Mouse (Mus musculus): ENCODE data around the gene Med12l. TPM values are rescaled to one million over a fixed set of nuclear protein-coding genes. Genes with fewer than 3 reads are reported as not detected.
"Not testable (repeated sequence)": the region's sequence is repeated elsewhere in the genome, so short reads cannot be mapped to it uniquely, and the experiment has no call there.

Gene Med12l
- total and polyA plus RNA-seq, 3 experiments, result 2.5 to 8.2 (median 6.9) TPM

DNA sequence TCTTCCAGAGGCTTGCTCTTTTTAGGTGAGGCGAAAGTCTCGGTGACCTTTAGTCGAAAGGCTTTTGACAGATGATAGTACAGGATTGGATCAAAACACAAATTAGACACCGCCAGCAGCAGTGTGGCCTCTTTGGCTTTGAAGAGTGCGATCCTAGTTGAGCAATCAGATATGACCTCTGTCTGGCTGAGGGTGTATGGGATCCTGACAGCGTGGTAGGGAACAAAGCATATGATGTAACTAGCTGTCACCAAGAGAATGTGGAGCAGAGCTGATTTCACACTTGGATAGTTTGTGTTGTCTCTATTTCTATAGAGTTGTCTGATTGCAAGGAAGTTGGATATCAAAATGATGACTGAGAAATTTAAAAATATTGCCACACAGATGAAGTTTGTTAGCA, 91.8 kb downstream of the Med12l start:
- Histone ChIP-seq H3K27ac (no peak overlapping the region), H3K36me3 (ENCODE audit: control insufficient read depth, insufficient read depth, low read length) (no peaks in the 10 kb centered on the region), H3K27me3 (ENCODE audit: control insufficient read depth, insufficient read depth, low read length) (no peaks in the 10 kb centered on the region), H3K4me1 (ENCODE audit: control insufficient read depth, insufficient read depth, low read length) (no peaks in the 10 kb centered on the region), H3K4me3 (no peak overlapping the region), H3K9ac (ENCODE audit: low read depth, low read length) (no peak overlapping the region), H3K79me2 (replicated peaks; ENCODE audit: control insufficient read depth, insufficient read depth, low read length) (no peaks in the 10 kb centered on the region)
- WGBS, result 84% methylated on average over 6 of the region's 6 CpGs
- intact Hi-C loops (cut with DNase I), result no loop called here
- TF ChIP-seq CTCF (IDR thresholded peaks at IDR 0.05), result no peak
- DNase-seq, result no peak

DNA sequence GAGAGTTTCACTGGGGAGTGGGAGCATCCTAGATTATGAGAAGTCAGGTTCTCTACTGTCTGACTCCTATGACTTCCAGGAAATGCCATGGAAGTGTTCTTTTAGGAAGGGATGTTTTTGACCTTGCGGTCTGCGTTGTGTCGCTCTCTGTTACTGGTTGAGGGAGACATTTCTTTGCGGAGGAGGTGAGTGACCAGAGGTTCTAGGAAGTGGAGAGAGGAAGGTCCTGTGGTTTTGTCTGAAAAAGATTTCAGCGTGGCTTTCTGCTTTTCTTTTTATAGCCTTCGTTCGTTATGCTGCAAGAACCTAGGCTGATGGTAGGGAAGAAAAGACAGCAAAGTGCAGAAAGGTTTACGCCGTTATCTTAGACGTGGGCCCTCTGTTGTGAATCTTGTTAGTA, 92.9 kb downstream of the Med12l start:
- H3K79me2 ChIP-seq (replicated peaks; ENCODE audit: control insufficient read depth, insufficient read depth, low read length), result no peaks in the 10 kb centered on the region
- no peaks in the 10 kb centered on the region for H3K4me1 ChIP-seq (ENCODE audit: control insufficient read depth, insufficient read depth, low read length)
- TF ChIP-seq EP300 (IDR thresholded peaks at IDR 0.05; ENCODE audit: insufficient read depth, low read depth, low read length) (no peak), POLR2A (IDR thresholded peaks at IDR 0.05; ENCODE audit: insufficient read depth, low read depth, low read length) (no peak), CTCF (IDR thresholded peaks at IDR 0.05) (no peak)
- WGBS, result 75% methylated on average over 10 of the region's 10 CpGs
- no peak overlapping the region for H3K27ac ChIP-seq
- no peak overlapping the region for H3K4me3 ChIP-seq
- intact Hi-C loops (cut with DNase I), result no loop called here
- no peak for DNase-seq
- no peaks in the 10 kb centered on the region for H3K27me3 ChIP-seq (ENCODE audit: control insufficient read depth, insufficient read depth, low read length)
- no peaks in the 10 kb centered on the region for H3K36me3 ChIP-seq (ENCODE audit: control insufficient read depth, insufficient read depth, low read length)
- no peak overlapping the region for H3K9ac ChIP-seq (ENCODE audit: low read depth, low read length)

DNA sequence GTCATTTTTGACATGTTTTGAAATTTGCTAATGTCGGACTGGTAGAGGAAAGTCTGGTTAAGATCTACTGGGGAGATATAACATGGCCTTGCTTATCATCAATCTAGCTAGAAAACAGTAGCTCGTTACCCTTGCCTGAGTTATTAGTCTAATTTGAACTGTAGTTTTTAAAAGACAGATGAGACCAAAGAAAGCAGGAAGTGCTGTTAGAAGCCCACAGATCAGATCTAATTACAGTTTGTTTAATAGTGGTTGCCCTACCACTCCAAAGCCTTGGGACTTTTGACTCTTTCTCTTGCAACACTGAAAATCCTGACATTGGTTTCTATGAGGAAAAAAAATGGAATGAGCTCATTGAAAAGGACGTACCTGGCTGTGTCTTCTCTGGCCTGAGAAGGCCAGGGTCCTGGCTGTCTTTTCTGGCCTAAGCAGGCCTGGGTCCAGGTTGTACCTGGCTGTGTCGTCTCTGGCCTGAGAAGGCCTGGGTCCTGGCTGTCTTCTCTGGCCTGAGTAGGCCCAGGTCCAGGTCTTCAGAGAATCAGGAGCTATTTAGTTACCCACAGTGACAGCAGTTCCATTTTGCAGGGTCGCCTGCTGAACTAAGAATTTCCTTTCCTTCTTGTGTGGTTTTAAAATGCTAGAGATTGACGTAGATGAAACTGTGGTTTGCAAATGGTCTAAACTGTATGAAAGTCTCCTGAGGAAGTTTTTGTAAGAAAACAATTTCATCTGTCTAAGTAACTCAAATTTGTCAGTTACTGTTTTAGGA, 95.8 kb downstream of the Med12l start, which contains the start of gene Gpr171:
TSS of gene Gpr171 (minus strand) at position 604 of the 769 bp plus-strand sequence.
- DNase-seq, result no peak
- intact Hi-C loops (cut with DNase I), result no loop called here
- Histone ChIP-seq H3K9ac (ENCODE audit: low read depth, low read length) (no peak within 1 kb of the TSS; the same call in 1 of the 2 replicates), H3K27ac (no peak within 1 kb of the TSS), H3K36me3 (ENCODE audit: control insufficient read depth, insufficient read depth, low read length) (no peaks in the 10 kb centered on the region), H3K27me3 (ENCODE audit: control insufficient read depth, insufficient read depth, low read length) (no peaks in the 10 kb centered on the region), H3K4me1 (ENCODE audit: control insufficient read depth, insufficient read depth, low read length) (no peaks in the 10 kb centered on the region), H3K4me3 (no peak within 1 kb of the TSS), H3K79me2 (replicated peaks; ENCODE audit: control insufficient read depth, insufficient read depth, low read length) (no peaks in the 10 kb centered on the region)
- WGBS, result 78% methylated on average over 6 of the region's 6 CpGs
- TF ChIP-seq EP300 (IDR thresholded peaks at IDR 0.05; ENCODE audit: insufficient read depth, low read depth, low read length) (no peak), POLR2A (IDR thresholded peaks at IDR 0.05; ENCODE audit: insufficient read depth, low read depth, low read length) (no peak), CTCF (IDR thresholded peaks at IDR 0.05) (no peak)

DNA sequence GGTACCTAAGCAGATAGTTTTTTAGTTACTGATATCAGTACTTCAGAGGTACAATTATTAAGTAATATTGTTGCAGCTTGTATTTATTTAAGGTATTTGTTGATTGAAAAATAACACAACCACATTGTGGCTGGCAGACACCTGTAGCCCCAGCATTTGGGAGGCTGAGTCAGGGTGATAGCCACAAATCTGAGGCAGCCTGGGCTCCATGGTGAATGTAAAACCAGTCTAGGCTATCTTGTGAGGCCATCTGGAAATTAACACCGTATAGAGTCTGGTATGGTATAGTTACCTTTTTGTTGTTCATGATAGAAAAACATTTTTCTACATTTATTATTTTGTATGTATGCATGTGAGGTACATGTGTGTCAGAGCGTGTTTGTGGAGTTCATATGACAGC, 96.5 kb downstream of the Med12l start:
- no peak overlapping the region for H3K9ac ChIP-seq (ENCODE audit: low read depth, low read length)
- no peak overlapping the region for H3K4me3 ChIP-seq
- no peaks in the 10 kb centered on the region for H3K4me1 ChIP-seq (ENCODE audit: control insufficient read depth, insufficient read depth, low read length)
- no peak overlapping the region for H3K27ac ChIP-seq
- intact Hi-C loops (cut with DNase I), result no loop called here
- no peaks in the 10 kb centered on the region for H3K79me2 ChIP-seq (replicated peaks; ENCODE audit: control insufficient read depth, insufficient read depth, low read length)
- H3K36me3 ChIP-seq (ENCODE audit: control insufficient read depth, insufficient read depth, low read length), result no peaks in the 10 kb centered on the region
- TF ChIP-seq EP300 (IDR thresholded peaks at IDR 0.05; ENCODE audit: insufficient read depth, low read depth, low read length), result no peak
- no peak for TF ChIP-seq POLR2A (IDR thresholded peaks at IDR 0.05; ENCODE audit: insufficient read depth, low read depth, low read length)
- no peak for TF ChIP-seq CTCF (IDR thresholded peaks at IDR 0.05)
- H3K27me3 ChIP-seq (ENCODE audit: control insufficient read depth, insufficient read depth, low read length), result no peaks in the 10 kb centered on the region
- WGBS, result 95% methylated on average over 2 of the region's 2 CpGs
- no peak for DNase-seq

DNA sequence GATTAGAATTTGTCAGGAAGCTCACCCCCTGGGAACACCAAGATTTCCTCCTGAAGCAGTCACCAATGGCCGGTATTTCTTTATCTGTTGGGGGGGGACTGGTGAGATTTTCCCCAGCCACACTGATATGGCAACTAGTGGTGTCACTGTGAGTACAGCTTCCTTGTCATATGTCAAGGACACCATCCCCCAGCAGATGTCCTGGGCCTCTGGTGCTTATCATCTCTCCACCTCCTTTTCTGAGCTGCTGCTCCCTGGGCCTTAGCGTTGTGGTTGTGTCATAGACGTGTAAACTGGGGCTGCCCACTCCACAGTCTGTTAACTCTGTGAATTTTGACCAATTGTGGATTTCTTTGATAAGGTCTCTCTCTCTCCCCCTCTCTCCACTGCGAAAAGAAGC, 98.8 kb downstream of the Med12l start:
- Histone ChIP-seq H3K4me3 (no peak overlapping the region), H3K36me3 (ENCODE audit: control insufficient read depth, insufficient read depth, low read length) (no peaks in the 10 kb centered on the region), H3K79me2 (replicated peaks; ENCODE audit: control insufficient read depth, insufficient read depth, low read length) (no peaks in the 10 kb centered on the region), H3K27me3 (ENCODE audit: control insufficient read depth, insufficient read depth, low read length) (no peaks in the 10 kb centered on the region), H3K9ac (ENCODE audit: low read depth, low read length) (no peak overlapping the region), H3K27ac (no peak overlapping the region), H3K4me1 (ENCODE audit: control insufficient read depth, insufficient read depth, low read length) (no peaks in the 10 kb centered on the region)
- intact Hi-C loops (cut with DNase I), result no loop called here
- no peak for DNase-seq
- TF ChIP-seq CTCF (IDR thresholded peaks at IDR 0.05) (no peak), POLR2A (IDR thresholded peaks at IDR 0.05; ENCODE audit: insufficient read depth, low read depth, low read length) (no peak), EP300 (IDR thresholded peaks at IDR 0.05; ENCODE audit: insufficient read depth, low read depth, low read length) (no peak)
- 38% methylated on average over 4 of the region's 4 CpGs for WGBS

DNA sequence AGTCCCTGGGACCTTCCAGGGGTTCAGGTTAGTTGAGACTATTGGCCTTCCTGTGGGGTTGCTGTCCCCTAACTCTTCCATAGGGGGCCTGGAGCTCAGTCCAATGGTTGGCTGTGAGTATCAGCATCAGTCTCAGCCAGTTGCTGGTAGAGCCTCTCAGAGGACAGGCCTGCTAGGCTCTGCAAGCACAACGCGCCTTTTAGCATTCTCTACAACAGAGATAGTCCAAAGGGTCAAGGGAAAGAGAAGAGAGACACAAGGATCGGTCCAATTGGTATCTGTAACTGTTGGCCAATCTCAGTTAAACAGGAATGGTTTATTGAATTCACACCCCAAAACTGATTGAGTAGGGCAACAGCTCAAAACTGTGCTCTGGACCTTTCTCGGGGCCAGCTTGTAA, 101.8 kb downstream of the Med12l start:
- H3K4me1 ChIP-seq (ENCODE audit: control insufficient read depth, insufficient read depth, low read length), result no peaks in the 10 kb centered on the region
- DNase-seq, result no peak
- no peaks in the 10 kb centered on the region for H3K27me3 ChIP-seq (ENCODE audit: control insufficient read depth, insufficient read depth, low read length)
- no peak overlapping the region for H3K4me3 ChIP-seq
- H3K36me3 ChIP-seq (ENCODE audit: control insufficient read depth, insufficient read depth, low read length), result no peaks in the 10 kb centered on the region
- TF ChIP-seq EP300 (IDR thresholded peaks at IDR 0.05; ENCODE audit: insufficient read depth, low read depth, low read length) (no peak), CTCF (IDR thresholded peaks at IDR 0.05) (no peak), POLR2A (IDR thresholded peaks at IDR 0.05; ENCODE audit: insufficient read depth, low read depth, low read length) (no peak)
- WGBS, result 95% methylated on average over 4 of the region's 4 CpGs
- H3K27ac ChIP-seq, result no peak overlapping the region
- intact Hi-C loops (cut with DNase I), result no loop called here
- H3K79me2 ChIP-seq (replicated peaks; ENCODE audit: control insufficient read depth, insufficient read depth, low read length), result no peaks in the 10 kb centered on the region
- no peak overlapping the region for H3K9ac ChIP-seq (ENCODE audit: low read depth, low read length)

DNA sequence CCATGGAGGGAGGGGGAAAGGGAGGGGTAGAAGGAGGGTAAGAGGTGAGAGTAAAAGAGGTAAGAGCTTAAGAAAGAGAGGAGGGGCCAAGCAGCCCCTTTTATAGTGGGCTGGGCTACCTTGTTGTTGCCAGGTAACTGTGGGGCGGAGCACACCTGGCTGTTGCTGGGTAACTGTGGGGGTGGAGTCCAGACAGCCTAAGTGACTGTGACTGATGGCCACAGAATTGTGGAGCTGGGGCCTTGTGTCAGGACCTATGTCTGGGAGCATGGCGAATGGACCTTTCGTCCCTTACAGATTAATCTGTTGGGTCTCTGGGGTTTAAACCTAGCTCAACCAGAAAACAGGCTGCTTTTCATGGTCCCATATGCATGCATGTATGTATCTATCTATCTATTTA, 104.2 kb downstream of the Med12l start:
- H3K27ac ChIP-seq; H3K79me2 ChIP-seq (replicated peaks; ENCODE audit: control insufficient read depth, insufficient read depth, low read length); intact Hi-C loops (cut with DNase I); DNase-seq; H3K36me3 ChIP-seq (ENCODE audit: control insufficient read depth, insufficient read depth, low read length); H3K4me3 ChIP-seq; H3K9ac ChIP-seq (ENCODE audit: low read depth, low read length); H3K27me3 ChIP-seq (ENCODE audit: control insufficient read depth, insufficient read depth, low read length); H3K4me1 ChIP-seq (ENCODE audit: control insufficient read depth, insufficient read depth, low read length): not testable (repeated sequence)
- 94% methylated on average over 3 of the region's 3 CpGs for WGBS

Data from heart, adult 2 months (tissue).